Mouse (Mus musculus): ENCODE results near the gene Txlna.
A peak's percentile ranks its signal among the peaks of the same experiment; 100 is the strongest.

DNA sequence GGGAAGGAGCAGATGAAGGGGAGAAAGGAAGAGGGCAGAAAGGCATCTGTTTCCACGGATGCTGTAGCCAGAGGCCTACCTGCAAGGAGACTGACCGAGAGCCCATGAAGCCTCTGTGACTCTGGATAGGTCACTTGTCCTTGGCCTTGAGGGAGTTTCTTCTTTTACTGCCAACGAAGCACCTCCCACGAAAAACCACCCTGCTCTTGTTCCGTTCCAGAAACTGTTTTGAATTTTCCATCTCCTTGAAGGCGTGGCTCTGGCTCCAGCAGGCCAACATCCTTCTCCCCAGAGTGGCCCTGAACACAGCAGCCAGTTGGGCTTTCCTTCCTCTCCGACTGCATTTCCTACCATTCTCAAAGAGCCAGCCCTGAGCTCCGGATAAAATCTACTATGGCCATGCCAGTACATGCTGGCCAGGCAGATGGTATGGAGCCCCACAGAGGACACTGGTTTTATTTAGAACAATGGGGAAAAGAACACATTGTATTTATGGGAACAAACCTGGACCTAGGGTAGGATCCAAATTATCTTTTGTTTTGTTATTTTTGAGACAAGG, 19.5 kb downstream of the Txlna start:
- TF ChIP-seq CTCF (IDR thresholded peaks at IDR 0.05) (no peak), EP300 (IDR thresholded peaks at IDR 0.05) (peak; percentile 79)
